ENCODE assay signal across 13 mouse cellular contexts in the genomic region with DNA sequence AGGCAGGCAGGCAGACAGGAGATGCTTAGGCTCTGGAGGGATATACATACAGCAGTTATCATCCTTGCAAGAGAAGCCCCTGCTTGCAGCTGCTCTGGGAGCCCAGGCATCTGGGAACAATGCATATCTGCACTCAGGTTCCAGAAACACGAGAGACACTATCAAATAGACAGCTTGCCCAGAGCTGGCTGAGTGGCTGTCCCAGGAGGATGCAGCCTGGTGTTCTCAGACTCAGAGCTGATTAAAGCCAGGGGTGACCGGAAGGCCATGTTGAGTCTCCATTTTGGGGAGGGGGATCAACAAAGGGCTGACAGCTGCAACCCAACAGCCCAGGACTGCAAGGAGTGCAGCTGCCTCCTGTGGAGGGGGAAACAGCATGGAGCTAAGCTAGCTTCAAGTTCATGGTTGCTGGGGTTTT.
DNase-seq lines count a peak whose midpoint lies in the region; ATAC-seq lines count a peak whose summit lies in the region.
"Had no signal": no experiment of that assay in that cellular context is flagged by ENCODE, and none has a peak within 500 bp of the region (broad histone marks: within the 10 kb centered on the region; RNA-seq: fewer than 3 reads in every experiment).

No protein-coding gene starts in this region.

- peaks cover 25% of the 10 kb centered on the region for H3K4me1 ChIP-seq in heart, embryonic 10.5 days
- H3K4me1 ChIP-seq in hindbrain, embryonic 13.5 days (replicated peaks), result peaks cover 18% of the 10 kb centered on the region
- H3K4me1 ChIP-seq in midbrain, embryonic 15.5 days, result peaks cover 9% of the 10 kb centered on the region

- no peak overlapping the region for H3K4me2 ChIP-seq in hindbrain, embryonic 13.5 days
- H3K4me2 ChIP-seq in midbrain, embryonic 15.5 days, result no peak overlapping the region

- ATAC-seq in hindbrain, embryonic 13.5 days (ENCODE audit: low FRiP score), result 0 out of 2 replicates have a peak, but pooled peaks have one; percentile 21
- ATAC-seq in midbrain, embryonic 15.5 days (replicated peaks), result no peak
- ATAC-seq: liver, postnatal 0 days; Patski had no signal

- intact Hi-C loops in left cerebral cortex, postnatal 25 days (cut with DNase I), result no loop called here

- H3K9ac ChIP-seq in hindbrain, embryonic 13.5 days, result no peak overlapping the region; the same call in 1 of the 2 replicates
- H3K9ac ChIP-seq in midbrain, embryonic 15.5 days, result no peak overlapping the region
- H3K9ac ChIP-seq: liver, postnatal 0 days had no signal

- peak overlapping the region; percentile 52; the same call in 1 of the 2 replicates for H3K27ac ChIP-seq in heart, embryonic 10.5 days
- peak overlapping the region; percentile 53; the same call in 1 of the 2 replicates for H3K27ac ChIP-seq in hindbrain, embryonic 13.5 days
- 0 out of 2 replicates have a peak overlapping the region, but pooled peaks have one; percentile 35 for H3K27ac ChIP-seq in midbrain, embryonic 15.5 days
- H3K27ac ChIP-seq: gastrocnemius, adult 2 months had no signal

- H3K9me3 ChIP-seq in heart, embryonic 10.5 days, result no peaks in the 10 kb centered on the region
- no peaks in the 10 kb centered on the region for H3K9me3 ChIP-seq in hindbrain, embryonic 13.5 days
- H3K9me3 ChIP-seq in midbrain, embryonic 15.5 days, result no peaks in the 10 kb centered on the region

- no peak overlapping the region for H3K4me3 ChIP-seq in heart, embryonic 10.5 days
- H3K4me3 ChIP-seq in hindbrain, embryonic 13.5 days, result no peak overlapping the region
- no peak overlapping the region for H3K4me3 ChIP-seq in midbrain, embryonic 15.5 days
- H3K4me3 ChIP-seq: gastrocnemius, adult 2 months had no signal

- H3K36me3 ChIP-seq in heart, embryonic 10.5 days, result no peaks in the 10 kb centered on the region; the same call in 1 of the 2 replicates
- H3K36me3 ChIP-seq in hindbrain, embryonic 13.5 days, result no peaks in the 10 kb centered on the region
- no peaks in the 10 kb centered on the region for H3K36me3 ChIP-seq in midbrain, embryonic 15.5 days (replicated peaks)

- H3K27me3 ChIP-seq in heart, embryonic 10.5 days (ENCODE audit: insufficient read depth, poor library complexity, severe bottlenecking), result no peaks in the 10 kb centered on the region
- no peaks in the 10 kb centered on the region for H3K27me3 ChIP-seq in hindbrain, embryonic 13.5 days
- H3K27me3 ChIP-seq in midbrain, embryonic 15.5 days (replicated peaks), result no peaks in the 10 kb centered on the region
- H3K27me3 ChIP-seq: Patski had no signal

- DNase-seq in heart, embryonic 10.5 days (ENCODE audit: low spot score), result no peak
- no peak for DNase-seq in heart, adult 8-10 months (ENCODE audit: low spot score)
- peak; percentile 44 for DNase-seq in embryo, embryonic 9.5 days (ENCODE audit: extremely low spot score)
- no peak for DNase-seq in frontal cortex, postnatal 25 days (ENCODE audit: low spot score in 2 of 2)
- no peak for DNase-seq in cerebellum, adult 8-10 months
- no peak for DNase-seq in left cerebral cortex, postnatal 25 days (ENCODE audit: low spot score in 2 of 2)
- DNase-seq: gastrocnemius, adult 2 months; kidney, adult 18-20 months; liver, postnatal 0 days; right cerebral cortex, adult 18-20 months had no signal

- 12% methylated on average over 2 of the region's 2 CpGs for WGBS in heart, embryonic 10.5 days
- 0% methylated on average over 2 of the region's 2 CpGs for WGBS in hindbrain, embryonic 13.5 days
- WGBS in midbrain, embryonic 15.5 days, result 2% methylated on average over 2 of the region's 2 CpGs
